Mouse (Mus musculus): Measurements from ENCODE around the gene Zfp992.
"Not testable (repeated sequence)": the region's sequence is repeated elsewhere in the genome, so short reads cannot be mapped to it uniquely, and the experiment has no call there.

GRCm38 (mm10) chr4:146509029-146509428 lies 60.2 kb downstream of the Zfp992 start:
- not testable (repeated sequence) for TF ChIP-seq POLR2A (IDR thresholded peaks at IDR 0.05; ENCODE audit: insufficient read length, low read depth); CEBPB (IDR thresholded peaks at IDR 0.05; ENCODE audit: insufficient read depth, poor library complexity, severe bottlenecking); POLR2AphosphoS2 (IDR thresholded peaks at IDR 0.05; ENCODE audit: insufficient read length, low read depth); MYOG (IDR thresholded peaks at IDR 0.05; ENCODE audit: control insufficient read depth in 1 of 3, insufficient read depth in 1 of 3, insufficient read length in 2 of 3, low read depth in 2 of 3); SRF (IDR thresholded peaks at IDR 0.05; ENCODE audit: control insufficient read depth, insufficient read length, low read depth); USF1 (IDR thresholded peaks at IDR 0.05; ENCODE audit: low read depth)

Data from myocyte (in vitro differentiated cells).